Mouse (Mus musculus) neural tube, embryonic 10.5 days (tissue): Measurements from ENCODE around the gene Hyal3.

Experiments
- DNase-seq: peaks from one replicate; pipeline ENCODE4 v3.0.0-alpha.2; 2017; ENCODE audit warnings: low spot score; ENCODE audit errors: extremely low spot score

Hyal3 gene

DNA sequence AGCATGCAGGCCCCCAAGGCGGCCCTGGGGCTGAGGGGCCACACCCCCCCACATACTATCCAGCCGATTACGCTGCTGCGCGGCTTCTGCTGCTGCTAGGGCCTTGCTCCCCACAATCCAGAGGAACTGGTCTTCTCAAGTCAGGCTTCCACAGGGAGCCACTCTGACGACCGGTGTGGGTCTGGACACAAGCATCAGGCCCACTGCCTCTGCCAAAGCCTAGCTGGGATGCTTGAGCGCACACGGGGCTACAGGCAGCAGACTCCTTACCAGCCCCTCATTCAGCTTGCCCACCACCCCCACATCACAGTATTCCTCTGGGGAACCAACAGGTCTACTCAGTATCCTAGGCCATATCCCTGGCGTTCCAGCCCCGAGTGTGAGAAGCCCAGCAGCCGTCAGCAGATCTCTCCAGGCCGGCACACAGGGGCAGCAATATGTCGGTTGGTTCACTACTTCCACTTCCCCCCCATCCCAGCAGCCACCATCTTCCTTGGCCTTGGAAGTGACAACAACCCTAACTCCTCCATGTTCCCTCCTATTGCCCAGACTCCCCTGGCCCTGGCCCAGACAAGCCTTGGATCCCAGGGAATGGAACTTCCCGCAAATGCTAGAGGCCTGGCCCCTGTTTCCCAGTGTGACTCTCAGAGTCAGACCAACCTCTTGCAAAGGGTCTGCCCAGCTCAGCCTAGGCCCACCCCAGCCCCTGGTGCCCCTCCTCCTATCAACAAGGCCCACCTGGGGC, 53.2 kb downstream of the Hyal3 start:
- no peak for DNase-seq

DNA sequence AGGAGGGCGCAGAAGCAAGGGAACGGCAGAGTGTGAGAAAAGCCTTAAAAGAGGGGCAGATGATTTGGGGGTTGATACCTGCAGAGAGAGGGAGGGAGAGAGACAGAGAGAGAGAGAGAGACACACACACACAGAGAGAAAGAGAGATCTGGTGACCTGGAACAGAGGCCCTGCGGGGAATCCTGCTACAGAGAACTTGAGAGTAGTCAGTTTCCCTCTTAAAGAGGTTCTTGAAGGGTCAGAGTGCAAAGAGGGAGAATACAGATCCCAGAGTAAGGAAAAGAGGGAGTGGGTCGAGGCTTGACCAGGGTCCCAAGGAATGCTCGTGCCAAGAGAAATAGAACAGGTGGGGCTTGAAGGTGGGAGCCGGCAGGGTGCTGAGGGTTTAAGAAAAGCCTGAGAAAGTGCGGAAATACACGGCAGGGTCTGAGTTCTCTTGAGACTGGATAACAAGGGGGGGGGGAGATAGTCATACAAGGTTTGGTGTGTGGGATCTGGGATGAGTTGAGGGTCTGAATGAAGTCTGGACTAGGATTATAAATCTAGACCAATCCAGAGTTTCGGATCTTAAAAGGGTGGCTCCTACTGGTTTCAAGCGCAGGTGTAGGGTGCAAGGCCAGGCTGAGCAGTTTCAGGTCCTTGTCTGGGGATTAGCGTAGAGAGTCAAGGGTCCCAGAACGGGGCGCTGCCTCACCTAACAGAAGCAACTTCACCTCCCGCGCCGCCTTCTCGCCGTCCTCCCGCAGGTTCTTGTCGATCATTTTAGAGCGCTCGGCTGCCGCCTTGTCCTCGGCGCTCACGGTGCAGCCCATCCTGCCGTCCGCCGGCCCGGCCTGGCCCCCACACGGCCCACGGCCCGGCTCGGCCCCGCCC, 54.0 kb downstream of the Hyal3 start:
- peak; percentile 65 for DNase-seq

DNA sequence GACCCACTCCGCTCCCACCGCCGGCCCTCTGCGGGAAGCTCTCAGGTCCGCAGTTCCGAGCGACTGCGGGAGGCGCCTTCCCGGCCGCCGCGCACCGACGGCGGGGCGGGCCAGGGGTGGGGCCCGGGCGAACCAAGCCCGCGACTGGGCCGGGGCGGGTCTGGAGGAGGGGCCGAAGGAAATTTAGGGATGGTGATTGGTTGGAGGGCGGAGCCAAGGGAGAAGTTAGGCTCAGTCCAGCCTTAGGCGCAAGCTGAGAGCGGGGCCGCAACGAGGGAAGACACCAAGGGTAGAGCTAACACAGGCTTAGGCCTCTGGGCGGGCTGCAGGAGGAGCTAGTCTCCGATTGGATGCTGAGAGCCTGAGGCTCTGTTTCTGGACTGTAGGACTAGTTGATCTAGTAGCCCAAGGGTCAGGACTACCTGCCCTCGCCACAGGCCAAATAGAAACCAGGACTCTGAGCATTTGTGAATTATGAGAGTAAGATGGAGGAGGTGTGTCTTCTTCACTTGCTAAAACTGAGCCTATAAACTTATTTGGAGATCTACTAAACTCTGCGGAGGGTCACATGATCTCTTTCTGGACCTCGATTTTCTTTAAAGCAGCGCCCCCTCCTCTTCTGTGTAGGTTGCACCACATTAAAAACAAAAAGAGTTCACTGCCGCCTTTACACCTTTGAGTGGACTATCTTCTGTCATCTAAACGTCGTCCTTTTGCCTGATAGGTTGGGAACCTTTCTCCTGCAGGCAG, 54.8 kb downstream of the Hyal3 start, which contains the start of gene Gnai2:
Gnai2 (minus strand) TSS at position 89 of the 750 bp plus-strand sequence.
- peak; percentile 95 for DNase-seq
